Comparison of ENCODE assay signal across 8 mouse cellular contexts in the genomic region with DNA sequence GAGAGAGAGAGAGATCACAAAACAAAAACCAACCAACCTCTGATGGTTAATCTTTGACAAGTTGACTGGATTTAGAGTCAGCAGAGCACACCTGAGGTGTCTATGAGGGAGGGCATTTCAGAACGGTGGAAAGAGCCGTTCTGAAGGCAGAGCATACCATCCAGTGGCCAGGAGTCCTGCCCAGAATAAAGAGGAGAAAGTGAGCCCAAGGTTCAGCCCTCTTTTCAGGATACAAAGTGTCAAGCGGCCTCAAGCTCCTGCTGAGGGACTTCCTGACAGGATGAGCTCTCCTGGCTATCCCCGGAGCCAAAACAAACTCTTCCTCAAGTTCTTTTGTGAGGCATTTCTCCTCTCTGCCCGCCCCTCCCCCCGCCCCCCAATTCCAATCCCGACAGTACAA. TPM values are rescaled to one million over a fixed set of nuclear protein-coding genes. Genes with fewer than 3 reads are reported as not detected.
DNase-seq lines count a peak whose midpoint lies in the region; ATAC-seq lines count a peak whose summit lies in the region.

No protein-coding gene starts in this region.

- peak overlapping the region; percentile 71 for H3K4me2 ChIP-seq in heart, embryonic 13.5 days
- H3K4me2 ChIP-seq in hindbrain, embryonic 15.5 days = peak overlapping the region; percentile 69

- H3K9ac ChIP-seq in heart, embryonic 13.5 days = peak overlapping the region; percentile 73
- peak overlapping the region; percentile 28; the same call in 1 of the 2 replicates for H3K9ac ChIP-seq in hindbrain, embryonic 15.5 days

- ATAC-seq in heart, embryonic 13.5 days (ENCODE audit: extremely low read depth, insufficient number of reproducible peaks, low FRiP score, low TSS enrichment) = no peak
- no peak for ATAC-seq in hindbrain, embryonic 15.5 days (ENCODE audit: low FRiP score, low read depth)

- no peak for DNase-seq in heart, postnatal 4 days
- DNase-seq in ZHBTc4 (ENCODE audit: low read depth, low spot score) = peak; percentile 61
- DNase-seq in midbrain, embryonic 10.5 days (ENCODE audit: low spot score) = peak; percentile 35
- DNase-seq in adipocyte (ENCODE audit: low spot score) = no peak
- DNase-seq in thymus, postnatal 0 days (ENCODE audit: low spot score) = no peak
- no peak for DNase-seq in spleen, postnatal 14 days (ENCODE audit: low spot score in 2 of 2)

- H3K27me3 ChIP-seq in heart, embryonic 13.5 days (replicated peaks) = no peaks in the 10 kb centered on the region
- H3K27me3 ChIP-seq in hindbrain, embryonic 15.5 days = no peaks in the 10 kb centered on the region
- H3K27me3 ChIP-seq in midbrain, embryonic 10.5 days (ENCODE audit: low read depth, poor library complexity, severe bottlenecking) = no peaks in the 10 kb centered on the region

- peak overlapping the region; percentile 43 for H3K4me3 ChIP-seq in heart, embryonic 13.5 days
- H3K4me3 ChIP-seq in hindbrain, embryonic 15.5 days = peak overlapping the region; percentile 37
- peak overlapping the region; percentile 48 for H3K4me3 ChIP-seq in midbrain, embryonic 10.5 days

- H3K27ac ChIP-seq in heart, embryonic 13.5 days (replicated peaks) = peak overlapping the region; percentile 64
- no peak overlapping the region for H3K27ac ChIP-seq in hindbrain, embryonic 15.5 days (replicated peaks)
- peak overlapping the region; percentile 46; the same call in 1 of the 2 replicates for H3K27ac ChIP-seq in midbrain, embryonic 10.5 days (replicated peaks)

- H3K36me3 ChIP-seq in heart, embryonic 13.5 days = no peaks in the 10 kb centered on the region
- no peaks in the 10 kb centered on the region for H3K36me3 ChIP-seq in hindbrain, embryonic 15.5 days
- H3K36me3 ChIP-seq in midbrain, embryonic 10.5 days = no peaks in the 10 kb centered on the region

- H3K9me3 ChIP-seq in heart, embryonic 13.5 days = no peaks in the 10 kb centered on the region
- no peaks in the 10 kb centered on the region for H3K9me3 ChIP-seq in hindbrain, embryonic 15.5 days
- no peaks in the 10 kb centered on the region for H3K9me3 ChIP-seq in midbrain, embryonic 10.5 days (replicated peaks)

- peaks cover 16% of the 10 kb centered on the region for H3K4me1 ChIP-seq in heart, embryonic 13.5 days
- H3K4me1 ChIP-seq in hindbrain, embryonic 15.5 days (replicated peaks) = peaks cover 13% of the 10 kb centered on the region; the same call in 1 of the 2 replicates
- H3K4me1 ChIP-seq in midbrain, embryonic 10.5 days = peaks cover 14% of the 10 kb centered on the region

- WGBS in heart, embryonic 13.5 days = under 1% methylated on average over 7 of the region's 7 CpGs
- WGBS in hindbrain, embryonic 15.5 days = under 1% methylated on average over 7 of the region's 7 CpGs
- WGBS in midbrain, embryonic 10.5 days = 1% methylated on average over 7 of the region's 7 CpGs

RNA-seq across cellular contexts. Expression of gene Arid2, which starts 33.5 kb away (rescaled TPM):
- 12.1 and 14.1 TPM in 2 replicates for polyA plus RNA-seq in heart, embryonic 13.5 days (2015; fragmentation: Nextera tagmentation; extraction: Ambion mirVana)
- 10 to 100 TPM; 42.9 to 47.6 TPM for total RNA-seq in heart, postnatal 4 days (2021)
- polyA plus RNA-seq in hindbrain, embryonic 15.5 days (2015; fragmentation: Nextera tagmentation; extraction: Ambion mirVana) = 18.3 and 19.5 TPM in 2 replicates
- polyA plus RNA-seq in midbrain, embryonic 10.5 days (2016; fragmentation: Nextera tagmentation; extraction: Ambion mirVana) = 26.2 and 27.6 TPM in 2 replicates
- 28.5 and 34.9 TPM in 2 replicates for polyA plus RNA-seq in thymus, postnatal 0 days (2015; fragmentation: Nextera tagmentation; extraction: Ambion mirVana)

Comparison
In these comparisons a context has a peak if more than half of its experiments do, and no peak if none do; other contexts are left out.
1. DNase-seq: peak in ZHBTc4 (single experiment) and midbrain, embryonic 10.5 days (single experiment); none in heart, postnatal 4 days (single experiment), adipocyte (single experiment), thymus, postnatal 0 days (single experiment) and spleen, postnatal 14 days (0 of 2).
2. Peak in every context shown above with its lines, with median percentiles within 50 percentile points of each other: H3K4me3 ChIP-seq.